Mouse (Mus musculus): ENCODE data around the gene Brwd1.
"Not testable (repeated sequence)": the region's sequence is repeated elsewhere in the genome, so short reads cannot be mapped to it uniquely, and the experiment has no call there.

Gene Brwd1

DNA sequence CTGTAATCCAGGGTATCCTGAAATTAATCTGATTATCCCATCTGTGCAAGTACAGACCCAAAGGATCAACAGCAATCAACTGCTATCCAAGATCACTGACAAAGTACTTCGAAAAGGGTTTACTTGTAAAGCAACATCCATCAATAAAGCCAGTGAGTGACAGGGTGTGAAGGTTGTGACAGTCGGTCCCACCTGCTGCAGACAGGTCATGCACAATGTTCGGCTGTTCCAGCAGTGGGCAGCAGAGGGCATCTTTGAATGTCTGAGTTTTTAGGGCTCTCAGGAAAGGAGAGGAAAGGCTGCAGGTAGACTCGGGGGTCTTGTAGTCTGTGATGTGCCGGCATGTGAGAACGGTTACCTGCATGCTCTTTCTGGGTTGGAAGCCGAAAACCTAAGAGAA lies 98.7 kb downstream of the Brwd1 start:
- DNase-seq (ENCODE audit: low spot score), result peak; percentile 31

DNA sequence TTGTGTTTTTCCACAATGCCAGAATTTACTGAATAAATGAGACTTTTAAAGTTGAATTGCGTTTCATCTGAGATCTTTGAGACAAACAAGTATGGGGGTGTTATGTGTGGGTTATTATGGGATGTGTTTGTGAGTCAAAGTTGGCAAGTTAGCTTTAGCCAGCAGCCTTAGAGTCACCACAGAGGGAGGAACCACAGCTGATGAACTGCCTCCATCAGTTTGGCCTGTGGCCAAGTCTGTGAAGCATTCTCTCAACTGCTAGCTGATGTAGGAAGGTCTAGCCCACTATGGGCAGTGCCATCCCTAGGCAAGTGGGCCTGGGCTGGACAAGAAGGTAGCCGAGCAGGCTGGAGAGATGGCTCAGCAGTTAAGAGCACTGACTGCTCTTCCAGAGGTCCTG lies 111.5 kb downstream of the Brwd1 start:
- DNase-seq (ENCODE audit: low spot score), result no peak

DNA sequence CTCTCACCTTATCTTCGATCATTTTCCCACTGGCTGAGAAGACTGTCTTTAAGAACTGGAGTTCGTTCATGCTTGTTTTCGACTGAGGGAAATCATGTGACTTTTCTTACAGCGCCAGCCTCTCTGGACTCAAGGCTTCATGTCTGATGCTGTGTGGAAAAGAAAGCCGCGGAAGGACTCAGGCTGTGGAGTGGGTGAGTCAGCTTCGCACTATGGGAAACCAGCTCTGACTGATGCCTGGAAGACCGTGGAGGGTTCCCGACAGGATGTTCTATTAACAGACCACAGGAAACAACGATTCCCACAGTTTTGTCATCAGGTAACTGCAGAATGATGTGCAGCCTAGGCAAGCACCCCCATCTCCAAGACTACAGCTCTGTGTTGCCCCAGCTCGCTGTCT lies 114.9 kb downstream of the Brwd1 start:
- DNase-seq (ENCODE audit: low spot score), result no peak

DNA sequence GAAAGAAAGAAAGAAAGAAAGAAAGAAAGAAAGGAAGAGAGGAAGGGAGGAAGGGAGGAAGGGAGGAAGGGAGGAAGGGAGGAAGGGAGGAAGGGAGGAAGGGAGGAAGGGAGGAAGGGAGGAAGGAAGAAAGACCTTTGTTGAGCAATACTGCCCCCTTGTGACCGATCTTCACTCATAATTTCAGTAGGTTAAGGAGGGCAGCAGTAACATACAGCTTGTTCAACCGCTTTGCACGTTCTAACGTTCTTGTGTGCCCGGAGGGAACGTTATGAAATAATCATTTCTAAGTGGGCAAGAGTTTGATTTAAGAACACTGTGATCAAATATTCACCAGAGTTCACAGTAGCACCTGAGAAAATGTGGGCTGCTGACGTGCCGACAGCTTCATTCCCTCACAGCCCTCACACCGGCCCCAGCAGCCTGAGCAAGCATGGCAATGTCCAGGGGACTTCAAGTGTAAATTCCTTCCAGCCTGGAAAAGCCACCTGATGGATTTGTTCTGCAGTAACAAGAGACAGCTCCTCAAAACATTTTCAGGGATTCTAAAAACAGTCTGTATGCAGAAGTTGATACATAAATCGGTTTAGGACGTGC lies 117.8 kb downstream of the Brwd1 start:
- DNase-seq (ENCODE audit: low spot score), result peak; percentile 81

DNA sequence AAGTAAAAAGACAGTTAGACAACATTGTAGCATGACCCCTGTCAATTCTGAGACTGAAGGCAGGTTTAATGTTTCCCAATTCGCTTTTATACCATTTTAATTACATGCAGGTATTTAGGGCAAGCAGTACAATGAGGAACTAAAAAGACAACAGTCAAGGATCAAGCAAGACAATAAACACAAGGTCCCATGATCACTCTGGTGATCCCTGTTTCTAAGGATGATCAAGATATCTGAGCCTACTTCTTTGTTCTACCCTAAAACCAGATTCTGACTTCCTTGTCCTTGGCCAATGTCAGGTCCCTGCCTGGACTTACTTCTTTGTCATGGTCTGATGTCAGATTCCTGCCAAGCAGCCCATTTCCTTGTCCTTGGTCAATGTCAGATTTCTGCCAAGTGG lies 120.8 kb downstream of the Brwd1 start:
- not testable (repeated sequence) for DNase-seq (ENCODE audit: low spot score)

DNA sequence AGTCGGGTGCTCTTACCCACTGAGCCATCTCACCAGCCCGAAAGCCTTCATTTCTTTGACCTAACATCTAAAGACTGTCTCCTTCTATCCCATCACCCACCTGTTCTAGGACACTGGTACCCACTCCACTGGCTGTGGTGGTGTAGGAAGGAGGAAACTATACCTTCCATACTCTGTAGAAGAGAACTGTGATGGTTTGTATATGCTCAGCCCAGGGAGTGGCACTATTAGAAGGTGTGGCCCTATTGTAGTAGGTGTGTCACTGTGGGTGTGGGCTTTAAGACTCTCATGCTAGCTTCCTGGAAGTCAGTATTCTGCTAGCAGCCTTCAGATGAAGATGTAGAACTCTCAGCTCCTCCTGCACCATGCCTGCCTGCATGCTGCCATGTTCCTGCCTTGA lies 121.6 kb downstream of the Brwd1 start:
- DNase-seq (ENCODE audit: low spot score), result not testable (repeated sequence)

DNA sequence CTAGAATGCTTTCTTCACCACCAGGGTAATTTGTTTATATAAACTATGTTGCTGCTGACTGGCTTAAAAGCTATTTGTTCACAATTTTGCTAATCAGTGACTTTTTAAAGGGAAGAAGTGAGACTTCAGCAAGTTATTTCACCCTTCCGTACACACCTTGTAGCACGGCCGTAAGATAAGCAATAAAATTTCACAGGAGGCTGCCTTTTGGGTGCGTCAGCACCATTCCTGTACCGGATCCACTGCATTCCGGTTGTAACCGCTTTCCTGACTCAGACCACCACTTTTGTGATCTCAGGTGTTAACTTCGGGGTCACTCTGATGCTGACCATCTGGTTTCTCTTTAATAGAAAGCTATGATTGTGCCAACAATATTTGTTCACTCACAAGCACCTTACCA lies 124.2 kb downstream of the Brwd1 start:
- no peak for DNase-seq (ENCODE audit: low spot score)

DNA sequence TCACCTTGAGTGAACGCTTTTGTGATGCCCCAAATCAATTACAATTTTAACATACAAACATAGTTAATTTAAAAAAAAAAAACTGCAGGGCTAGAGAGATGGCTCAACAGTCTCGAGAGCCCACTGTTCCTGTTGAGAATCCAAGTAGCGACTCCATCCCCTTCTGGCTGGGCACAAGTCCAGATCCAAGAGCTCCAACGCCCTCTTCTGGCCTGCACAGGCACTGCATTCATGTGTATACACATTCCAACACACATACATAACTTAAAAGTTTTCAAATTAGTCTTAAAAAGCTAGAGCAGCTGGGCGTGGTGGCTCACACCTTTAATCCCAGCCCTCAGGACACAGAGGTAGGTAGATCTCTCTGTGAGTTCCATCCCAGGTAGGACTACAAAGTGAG lies 125.7 kb downstream of the Brwd1 start:
- peak; percentile 30 for DNase-seq (ENCODE audit: low spot score)

DNA sequence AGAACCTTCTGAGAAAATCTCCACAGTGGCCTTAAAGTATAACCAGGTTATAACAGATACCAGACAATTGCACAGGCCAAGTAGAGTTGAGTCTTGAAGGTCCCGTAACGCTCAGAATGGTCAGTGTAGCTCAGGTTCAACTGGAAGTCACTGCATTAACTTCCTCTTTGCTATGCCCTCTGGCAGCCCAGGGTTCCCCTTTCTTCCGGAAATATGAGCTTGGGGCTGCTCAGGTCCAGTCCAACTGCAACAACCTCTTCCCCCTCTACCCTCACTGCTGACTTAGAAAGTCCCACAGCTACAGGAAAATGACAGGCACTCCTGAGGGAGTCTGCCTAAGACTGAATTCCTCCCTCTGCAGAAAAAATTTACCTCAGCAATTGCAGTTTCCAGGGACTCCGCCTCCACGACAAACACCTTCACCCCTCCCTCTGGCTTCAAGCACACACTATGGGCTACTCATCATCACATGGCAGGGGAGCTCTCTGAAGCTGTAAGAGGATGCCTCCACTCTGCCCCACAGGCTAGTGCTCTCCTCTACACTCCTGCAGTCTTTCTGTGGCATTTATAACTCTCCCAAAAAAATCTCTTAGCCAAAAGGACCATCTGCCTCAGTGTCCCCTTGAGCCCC lies 126.5 kb downstream of the Brwd1 start:
- DNase-seq (ENCODE audit: low spot score), result no peak

DNA sequence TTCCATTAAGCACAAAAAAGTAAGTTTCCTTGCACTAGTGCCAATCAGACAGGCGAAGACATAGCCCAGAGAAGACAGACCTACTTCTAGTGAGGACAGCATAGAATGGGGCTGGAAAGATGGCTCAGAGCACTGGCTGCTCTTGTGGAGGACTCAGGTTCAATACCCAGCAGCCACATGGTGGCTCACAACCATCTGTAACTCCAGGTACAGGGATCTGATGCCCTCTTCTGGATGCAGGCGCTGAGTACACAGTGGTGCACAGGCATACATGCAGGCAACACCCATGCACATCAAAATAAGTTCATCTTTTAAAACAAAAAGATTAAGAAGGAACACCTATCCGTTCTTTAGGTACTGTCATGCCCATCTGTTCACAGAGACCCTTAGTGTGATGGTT lies 128.0 kb downstream of the Brwd1 start:
- no peak for DNase-seq (ENCODE audit: low spot score)

DNA sequence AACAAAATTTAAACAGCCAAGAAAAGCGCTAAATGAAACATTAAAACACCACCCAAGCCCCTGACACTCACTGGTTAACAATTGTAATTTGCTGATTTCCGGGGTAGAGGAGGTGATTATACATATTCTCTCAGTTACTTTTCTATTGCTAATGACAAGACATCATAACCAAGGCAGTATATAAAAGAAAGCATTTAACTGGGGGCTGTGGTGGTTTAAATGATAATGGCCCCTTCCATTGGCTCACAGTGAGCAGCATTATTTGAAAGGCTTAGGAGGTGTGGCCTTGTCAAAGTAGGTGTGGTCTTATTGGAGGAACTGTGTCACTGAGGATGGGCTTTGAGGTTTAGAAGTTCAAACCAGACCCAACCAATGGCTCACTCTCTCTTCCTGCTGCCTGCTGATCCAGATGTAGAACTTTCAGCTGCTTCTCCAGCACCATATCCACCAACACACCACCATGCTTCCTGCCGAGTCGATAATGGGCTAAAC lies 129.1 kb downstream of the Brwd1 start:
- no peak for DNase-seq (ENCODE audit: low spot score)

DNA sequence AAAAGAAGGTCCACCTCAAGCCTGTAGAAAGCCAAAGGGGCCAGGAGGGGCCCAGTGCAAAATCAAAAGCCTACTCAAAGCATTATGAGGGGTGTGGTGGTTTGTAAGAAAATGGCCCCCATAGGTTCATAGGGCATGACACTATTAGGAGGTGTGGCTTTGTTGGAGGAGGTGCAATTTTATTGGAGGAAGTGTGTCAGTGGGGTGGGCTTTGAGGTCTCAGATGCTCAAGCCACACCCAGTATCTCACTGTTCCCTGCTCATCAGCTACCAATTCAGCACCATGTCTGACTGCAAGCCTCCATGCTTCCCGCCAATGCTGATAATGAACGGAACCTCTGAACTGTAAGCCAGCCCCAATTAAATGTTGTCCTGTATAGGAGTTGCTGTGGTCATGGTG lies 130.9 kb downstream of the Brwd1 start:
- DNase-seq (ENCODE audit: low spot score), result no peak

DNA sequence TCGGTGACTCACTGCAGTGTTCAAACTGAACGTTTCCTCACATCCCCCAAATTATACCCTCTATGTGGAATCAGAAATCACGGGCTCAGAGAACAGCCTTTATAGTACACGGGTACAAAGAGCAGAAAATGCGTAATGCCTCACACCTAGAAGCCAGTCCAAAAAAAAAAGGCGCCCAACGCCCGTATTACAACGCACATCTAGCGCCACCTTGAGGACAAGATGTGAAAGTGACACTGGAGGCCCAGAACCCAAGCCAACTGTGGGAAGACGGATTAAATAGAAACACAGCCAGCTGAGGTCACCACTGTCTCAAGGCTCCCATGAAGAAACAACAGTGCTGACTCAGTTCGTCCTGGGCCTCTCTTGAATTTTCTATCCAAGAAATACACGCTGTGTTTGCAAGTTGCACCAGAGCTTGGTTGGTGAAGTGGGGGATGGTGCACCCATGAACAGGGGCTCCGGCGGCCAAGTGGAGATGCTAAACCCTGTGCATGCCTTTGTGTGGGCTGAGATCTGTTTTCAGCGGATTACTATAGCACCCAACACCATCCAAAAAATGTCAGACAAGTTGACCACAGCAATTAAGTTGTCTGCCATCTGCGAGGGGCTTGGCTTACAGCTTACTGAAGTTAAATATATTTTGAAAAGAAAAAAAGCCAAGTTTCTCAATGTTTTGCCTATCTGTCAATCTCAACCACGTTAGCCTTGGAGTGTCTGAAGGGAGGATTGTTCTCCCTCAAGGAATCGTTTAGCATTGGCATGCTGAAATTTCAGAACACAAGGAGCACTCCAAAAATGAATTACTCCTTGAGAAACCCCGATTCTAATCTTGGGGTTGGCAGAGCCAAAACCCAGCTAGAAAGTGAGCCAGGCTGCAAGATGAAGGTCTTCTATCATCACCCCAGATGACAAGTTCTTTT lies 136.7 kb downstream of the Brwd1 start:
- peak; percentile 95 for DNase-seq (ENCODE audit: low spot score)

DNA sequence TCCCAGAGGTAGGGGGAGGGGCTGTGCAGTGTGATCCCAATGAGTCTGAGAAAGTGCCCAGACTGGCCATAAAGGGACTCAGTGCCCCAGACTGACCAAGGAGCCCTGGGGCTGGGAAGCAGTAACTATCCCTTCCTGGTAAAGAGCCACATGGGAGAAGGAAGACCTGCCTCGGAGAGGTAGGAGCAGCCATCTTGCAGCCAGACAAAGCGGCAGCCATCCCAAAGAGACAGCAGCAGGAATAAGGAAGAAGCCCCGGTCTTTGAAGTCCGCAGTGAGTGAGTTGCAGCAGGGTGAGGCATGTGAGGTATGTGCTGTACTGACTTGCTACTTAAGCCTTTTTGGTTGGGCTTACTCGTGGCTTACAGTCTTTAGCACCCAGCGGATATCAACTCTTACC lies 139.1 kb downstream of the Brwd1 start:
- no peak for DNase-seq (ENCODE audit: low spot score)

All from embryo, embryonic 10.5 days (tissue).